8 mouse cellular contexts compared by ENCODE assay signal in genomic region chr7:128417226-128417929, GRCm38 (mm10). TPM values are rescaled to one million over a fixed set of nuclear protein-coding genes. Genes with fewer than 3 reads are reported as not detected.
DNase-seq lines count a peak whose midpoint lies in the region; ATAC-seq lines count a peak whose summit lies in the region.

No protein-coding gene starts in this region.

- peak overlapping the region; percentile 73 for H3K9ac ChIP-seq in heart, embryonic 14.5 days (ENCODE audit: low read length)
- H3K9ac ChIP-seq in embryonic facial prominence, embryonic 11.5 days (replicated peaks; ENCODE audit: low read length): peak overlapping the region; percentile 58
- H3K9ac ChIP-seq in intestine, embryonic 16.5 days (ENCODE audit: low read depth, low read length): peak overlapping the region; percentile 75
- H3K9ac ChIP-seq in midbrain, embryonic 15.5 days: peak overlapping the region; percentile 68

- peaks cover 12 to 19% of the 10 kb centered on the region in 2 experiments for H3K4me1 ChIP-seq in heart, embryonic 14.5 days (ENCODE audit: control insufficient read depth in 2 of 2, insufficient read depth in 2 of 2, low read length in 2 of 2)
- no peaks in the 10 kb centered on the region for H3K4me1 ChIP-seq in embryonic facial prominence, embryonic 11.5 days (ENCODE audit: control insufficient read depth, insufficient read depth, low read length)
- H3K4me1 ChIP-seq in intestine, embryonic 16.5 days (ENCODE audit: control insufficient read depth, insufficient read depth, low read length): peaks cover 12% of the 10 kb centered on the region
- peaks cover 24% of the 10 kb centered on the region for H3K4me1 ChIP-seq in midbrain, embryonic 15.5 days

- H3K27ac ChIP-seq in heart, embryonic 14.5 days (replicated peaks in 1 of 2; ENCODE audit: control insufficient read depth in 1 of 2, insufficient read depth in 1 of 2, low read depth in 2 of 2, low read length in 2 of 2): no peak overlapping the region
- no peak overlapping the region for H3K27ac ChIP-seq in embryonic facial prominence, embryonic 11.5 days (replicated peaks; ENCODE audit: low read depth, low read length)
- no peak overlapping the region for H3K27ac ChIP-seq in intestine, embryonic 16.5 days (ENCODE audit: low read length)
- 0 out of 2 replicates have a peak overlapping the region, but pooled peaks have one; percentile 22 for H3K27ac ChIP-seq in midbrain, embryonic 15.5 days

- peak overlapping the region; percentile 100 for H3K4me2 ChIP-seq in heart, embryonic 14.5 days (ENCODE audit: low read length)
- H3K4me2 ChIP-seq in embryonic facial prominence, embryonic 11.5 days (ENCODE audit: low read depth, low read length): peak overlapping the region; percentile 86
- peak overlapping the region; percentile 99 for H3K4me2 ChIP-seq in intestine, embryonic 16.5 days (ENCODE audit: low read depth, low read length)
- H3K4me2 ChIP-seq in midbrain, embryonic 15.5 days: peak overlapping the region; percentile 97

- H3K4me3 ChIP-seq in heart, embryonic 14.5 days (ENCODE audit: control insufficient read depth in 1 of 2, insufficient read depth in 1 of 2, low read depth in 1 of 2, low read length in 2 of 2): peak overlapping the region; percentile 56 to 76
- peak overlapping the region; percentile 60 for H3K4me3 ChIP-seq in embryonic facial prominence, embryonic 11.5 days (ENCODE audit: low read depth, low read length)
- H3K4me3 ChIP-seq in intestine, embryonic 16.5 days (ENCODE audit: low read length): peak overlapping the region; percentile 67
- peak overlapping the region; percentile 73 for H3K4me3 ChIP-seq in midbrain, embryonic 15.5 days

- 3% methylated on average over 30 of the region's 32 CpGs for WGBS in heart, embryonic 14.5 days
- WGBS in embryonic facial prominence, embryonic 11.5 days: 2% methylated on average over 31 of the region's 32 CpGs
- 3% methylated on average over 32 of the region's 32 CpGs for WGBS in intestine, embryonic 16.5 days
- WGBS in midbrain, embryonic 15.5 days: 2% methylated on average over 32 of the region's 32 CpGs

- no peaks in the 10 kb centered on the region for H3K9me3 ChIP-seq in heart, embryonic 14.5 days (ENCODE audit: control insufficient read depth, low read length)
- H3K9me3 ChIP-seq in embryonic facial prominence, embryonic 11.5 days (replicated peaks; ENCODE audit: control insufficient read depth, low read length): no peaks in the 10 kb centered on the region
- no peaks in the 10 kb centered on the region for H3K9me3 ChIP-seq in intestine, embryonic 16.5 days (ENCODE audit: control insufficient read depth, low read length)
- H3K9me3 ChIP-seq in midbrain, embryonic 15.5 days: no peaks in the 10 kb centered on the region

- peaks cover 41% of the 10 kb centered on the region for H3K27me3 ChIP-seq in heart, embryonic 14.5 days (ENCODE audit: control insufficient read depth, insufficient read depth, low read length)
- H3K27me3 ChIP-seq in embryonic facial prominence, embryonic 11.5 days (ENCODE audit: control insufficient read depth, insufficient read depth, low read length): peaks cover 41% of the 10 kb centered on the region
- peaks cover 25% of the 10 kb centered on the region for H3K27me3 ChIP-seq in intestine, embryonic 16.5 days (replicated peaks; ENCODE audit: control insufficient read depth, insufficient read depth, low read length)
- peaks cover 47% of the 10 kb centered on the region for H3K27me3 ChIP-seq in midbrain, embryonic 15.5 days (replicated peaks)

- no peak for ATAC-seq in heart, embryonic 14.5 days (ENCODE audit: insufficient number of reproducible peaks, insufficient read depth, low FRiP score, low read depth)
- ATAC-seq in embryonic facial prominence, embryonic 11.5 days (replicated peaks; ENCODE audit: insufficient number of reproducible peaks, low FRiP score, low TSS enrichment, low read depth): peak; percentile 45; the same call in 1 of the 2 replicates
- 0 out of 2 replicates have a peak, but pooled peaks have one; percentile 3 for ATAC-seq in intestine, embryonic 16.5 days
- ATAC-seq in midbrain, embryonic 15.5 days (replicated peaks): peak; percentile 58

- no peak for DNase-seq in heart, adult 8-10 months (ENCODE audit: low spot score)
- DNase-seq in CD4-positive, CD25-positive, alpha-beta regulatory T cell, adult 2 months (ENCODE audit: low read depth, low spot score): peak; percentile 64
- DNase-seq in embryonic facial prominence, embryonic 11.5 days (ENCODE audit: low spot score): no peak
- no peak for DNase-seq in urinary bladder, postnatal 14 days (ENCODE audit: low spot score)
- no peak for DNase-seq in layer of hippocampus, postnatal 14 days (ENCODE audit: low spot score in 2 of 2)

- H3K36me3 ChIP-seq in heart, embryonic 14.5 days (ENCODE audit: control insufficient read depth, insufficient read depth, low read length): no peaks in the 10 kb centered on the region
- H3K36me3 ChIP-seq in embryonic facial prominence, embryonic 11.5 days (replicated peaks; ENCODE audit: control insufficient read depth, insufficient read depth, low read depth, low read length): no peaks in the 10 kb centered on the region
- no peaks in the 10 kb centered on the region for H3K36me3 ChIP-seq in intestine, embryonic 16.5 days (ENCODE audit: control insufficient read depth, insufficient read depth, low read length)
- no peaks in the 10 kb centered on the region for H3K36me3 ChIP-seq in midbrain, embryonic 15.5 days (replicated peaks)

RNA-seq across cellular contexts. Expression of gene Rgs10, which starts 1.2 kb away (rescaled TPM):
- 9.5 and 14.1 TPM in 2 replicates for polyA plus RNA-seq in heart, embryonic 14.5 days (2014; fragmentation: Nextera tagmentation; extraction: Ambion mirVana)
- total RNA-seq in heart, adult 8-10 months (2022): 10 to 100 TPM in 1 of 4 experiments, 1 to 10 TPM in 3; 6.9 to 11.3 (median 9.2) TPM
- polyA plus RNA-seq in embryonic facial prominence, embryonic 11.5 days (2014; fragmentation: Nextera tagmentation; extraction: Ambion mirVana): 15.0 and 16.7 TPM in 2 replicates
- 28.1 and 30.3 TPM in 2 replicates for polyA plus RNA-seq in intestine, embryonic 16.5 days (2015; fragmentation: Nextera tagmentation; extraction: Ambion mirVana)
- 43.0 and 50.4 TPM in 2 replicates for polyA plus RNA-seq in midbrain, embryonic 15.5 days (2015; fragmentation: Nextera tagmentation; extraction: Ambion mirVana)
- total RNA-seq in layer of hippocampus, postnatal 14 days (2021): 10 to 100 TPM; 46.5 to 55.4 TPM

RNA-seq across cellular contexts. Expression of gene Tial1, which starts 44.1 kb away (rescaled TPM):
- 22.0 and 23.9 TPM in 2 replicates for polyA plus RNA-seq in heart, embryonic 14.5 days (2014; fragmentation: Nextera tagmentation; extraction: Ambion mirVana)
- total RNA-seq in heart, adult 8-10 months (2022): 10 to 100 TPM; 41.9 to 46.8 (median 44.8) TPM
- 41.6 and 43.0 TPM in 2 replicates for polyA plus RNA-seq in embryonic facial prominence, embryonic 11.5 days (2014; fragmentation: Nextera tagmentation; extraction: Ambion mirVana)
- polyA plus RNA-seq in intestine, embryonic 16.5 days (2015; fragmentation: Nextera tagmentation; extraction: Ambion mirVana): 15.9 and 19.0 TPM in 2 replicates
- 25.3 and 32.2 TPM in 2 replicates for polyA plus RNA-seq in midbrain, embryonic 15.5 days (2015; fragmentation: Nextera tagmentation; extraction: Ambion mirVana)
- total RNA-seq in layer of hippocampus, postnatal 14 days (2021): 100 to 1,000 TPM; 105 to 113 TPM
